Mouse (Mus musculus) left cerebral cortex, adult 18-20 months (tissue): ENCODE results near the gene Ubn2. TPM values are rescaled to one million over a fixed set of nuclear protein-coding genes. Genes with fewer than 3 reads are reported as not detected.
"Not testable (repeated sequence)": the region's sequence is repeated elsewhere in the genome, so short reads cannot be mapped to it uniquely, and the experiment has no call there.

Experiments
- DNase-seq, 2 experiments: peaks; one replicate each; pipeline ENCODE4 v3.0.0; 2021 to 2022; ENCODE audit warnings: low spot score in 2 of 2, mixed read lengths in 1 of 2
- microRNA-seq, 2 experiments: library from miRNA; unstranded; fragments of <30 nt; microRNA quantifications; one replicate each; pipeline ENCODE4 v1.2.0; 2021
- total RNA-seq, 2 experiments: library from RNA; stranded (reverse); gene quantifications; 2 replicates each; pipeline ENCODE4 v1.2.3; 2021

Gene Ubn2
- total RNA-seq, 2 experiments from 2014 or later, result 55.2 to 55.9 TPM

- DNase-seq, result peak; percentile 97 to 99
Measured at GRCm38 (mm10) chr6:38533428-38534405, 100.0 kb downstream of the Ubn2 start, which contains the start of gene Fmc1. Fmc1 (plus strand) TSS chr6:38533502.

GRCm38 (mm10) chr6:38534640-38535365 is 101.1 kb downstream of the Ubn2 start:
- DNase-seq, result peak; percentile 98 to 99

- no peak for DNase-seq
Measured at GRCm38 (mm10) chr6:38535366-38535690, 101.6 kb downstream of the Ubn2 start.

DNA sequence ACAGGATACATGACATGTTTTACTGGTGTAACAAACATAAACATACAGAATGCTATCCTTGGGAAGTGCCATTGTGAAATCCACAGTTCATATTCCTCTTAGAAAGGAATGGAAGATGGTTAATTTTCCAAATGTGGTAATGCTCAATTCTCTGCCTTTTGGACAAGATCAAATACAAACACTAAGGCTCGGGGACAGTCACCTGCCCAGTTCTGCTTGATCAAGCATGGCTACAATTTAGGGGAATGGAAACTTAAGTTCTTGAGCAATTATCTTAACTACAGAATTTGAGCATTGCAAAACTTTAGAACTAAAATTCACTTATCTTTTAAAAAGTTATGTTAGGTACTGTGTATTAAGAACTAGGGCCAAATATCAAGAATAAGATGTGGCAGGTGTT is 102.0 kb downstream of the Ubn2 start:
- DNase-seq, result no peak

GRCm38 (mm10) chr6:38544141-38544540 is 110.4 kb downstream of the Ubn2 start:
- not testable (repeated sequence) for DNase-seq

GRCm38 (mm10) chr6:38547005-38547404 is 113.3 kb downstream of the Ubn2 start:
- DNase-seq, result not testable (repeated sequence)

DNA sequence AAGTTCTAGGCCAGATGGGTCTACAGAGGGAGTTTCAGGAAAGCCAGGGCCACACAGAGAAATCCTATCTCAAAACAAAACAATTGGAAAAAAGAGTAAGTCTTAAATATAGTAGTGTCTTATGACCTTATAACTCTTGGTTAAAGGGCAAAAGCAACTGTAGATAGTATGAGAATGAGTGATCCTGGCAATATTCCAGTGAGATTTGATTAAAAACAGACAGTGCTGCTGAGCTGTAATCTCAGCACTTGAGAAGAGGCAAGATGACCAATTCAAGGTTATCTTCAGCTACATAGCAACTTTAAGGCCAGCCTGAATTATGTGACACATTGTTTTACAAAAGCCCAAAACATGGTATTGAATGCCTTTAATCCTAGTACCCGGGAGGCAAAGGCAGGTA is 114.0 kb downstream of the Ubn2 start:
- DNase-seq, result no peak

- not testable (repeated sequence) for DNase-seq
Measured at GRCm38 (mm10) chr6:38548595-38548994, 114.8 kb downstream of the Ubn2 start.

- not testable (repeated sequence) for DNase-seq
Measured at GRCm38 (mm10) chr6:38549840-38550239, 116.1 kb downstream of the Ubn2 start.

DNA sequence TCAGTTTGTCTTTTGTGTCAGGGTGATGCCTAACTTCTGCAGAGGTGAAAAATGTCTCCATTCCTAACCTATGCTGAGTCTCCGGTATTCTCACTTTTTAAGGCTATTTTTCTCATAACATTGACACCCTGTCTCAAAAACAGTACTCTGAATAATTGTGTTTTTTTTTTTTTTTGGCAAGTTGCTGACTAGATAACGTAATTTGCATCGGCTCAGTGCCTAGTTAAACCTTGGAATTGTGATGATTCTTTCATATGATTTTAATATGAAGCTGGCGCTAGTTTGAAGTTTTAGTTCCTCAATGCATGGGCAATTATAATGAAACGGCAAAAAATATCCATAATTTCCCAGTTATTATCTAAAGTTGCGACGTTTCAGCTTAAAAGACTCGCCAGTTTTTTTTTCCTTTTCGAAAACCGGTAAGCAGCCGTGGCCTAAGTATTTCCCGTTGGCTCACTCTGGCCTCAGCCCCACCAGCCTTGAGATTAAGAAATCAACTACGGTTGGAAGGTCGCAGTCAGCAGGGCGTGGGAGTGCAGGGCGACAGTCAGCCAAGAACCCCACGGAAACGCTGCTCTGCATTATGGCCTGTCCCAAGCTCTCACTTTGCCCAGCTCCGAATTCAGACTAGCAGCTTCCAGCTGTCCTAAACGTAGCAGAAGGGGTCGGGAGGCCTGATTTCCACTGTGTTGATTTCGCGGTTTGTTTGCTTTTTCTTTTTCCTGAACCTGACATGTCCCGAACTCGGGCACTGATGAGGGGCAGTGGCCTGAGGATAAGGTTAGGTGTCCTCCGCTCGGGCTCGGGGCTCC is 116.7 kb downstream of the Ubn2 start:
- peak in 1 of 2 experiments; percentile 37 for DNase-seq

DNA sequence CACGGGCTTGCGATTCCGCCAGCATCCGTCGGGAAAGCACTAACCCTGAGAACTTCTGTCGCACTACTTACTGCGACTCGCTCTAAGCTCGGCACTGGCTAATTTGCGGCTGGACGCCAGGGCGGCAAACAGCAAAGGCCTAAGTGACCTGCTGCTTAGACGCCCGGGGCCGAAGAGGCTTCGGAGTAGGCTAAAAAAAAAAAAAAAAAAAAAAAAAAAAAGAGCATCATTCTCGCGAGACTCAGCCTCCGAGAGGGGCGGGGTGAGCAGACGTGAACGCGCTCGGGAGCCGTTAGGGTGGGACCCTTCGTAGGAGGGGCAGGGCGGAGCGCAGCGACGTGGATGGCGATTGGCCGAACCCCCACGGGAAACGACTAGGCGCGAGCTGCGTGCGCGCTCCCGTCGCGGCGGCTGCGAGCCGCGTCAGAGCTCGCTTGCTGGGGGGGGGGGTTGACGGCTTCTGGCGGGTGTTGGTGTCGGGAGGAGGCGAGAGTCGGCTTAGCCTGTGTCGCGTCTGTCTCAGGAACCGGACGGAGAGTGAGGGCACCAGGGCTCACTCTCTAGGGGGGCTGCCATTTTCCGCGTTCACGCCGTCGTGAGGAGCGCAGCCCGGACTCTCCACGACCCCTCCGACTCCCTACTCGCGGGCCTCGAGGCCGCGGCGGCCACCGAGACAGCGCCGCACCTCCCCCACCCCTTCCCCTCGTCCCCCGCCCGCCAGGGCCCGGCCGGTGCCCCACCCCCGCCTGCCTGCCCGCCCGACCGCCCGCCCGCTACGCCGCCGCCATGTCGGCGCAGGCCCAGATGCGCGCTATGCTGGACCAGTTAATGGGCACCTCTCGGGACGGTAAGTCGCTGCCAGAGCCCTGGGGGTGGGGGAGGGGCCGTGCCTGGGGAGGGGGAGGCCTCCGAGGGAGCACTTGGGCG is 117.6 kb downstream of the Ubn2 start, which contains the start of gene Luc7l2:
TSS of gene Luc7l2 (plus strand) at position 273 of the 927 bp plus-strand sequence.
- peak; percentile 91 to 93 for DNase-seq

- peak; percentile 97 for DNase-seq
Measured at GRCm38 (mm10) chr6:38551989-38552635, 118.4 kb downstream of the Ubn2 start.

DNA sequence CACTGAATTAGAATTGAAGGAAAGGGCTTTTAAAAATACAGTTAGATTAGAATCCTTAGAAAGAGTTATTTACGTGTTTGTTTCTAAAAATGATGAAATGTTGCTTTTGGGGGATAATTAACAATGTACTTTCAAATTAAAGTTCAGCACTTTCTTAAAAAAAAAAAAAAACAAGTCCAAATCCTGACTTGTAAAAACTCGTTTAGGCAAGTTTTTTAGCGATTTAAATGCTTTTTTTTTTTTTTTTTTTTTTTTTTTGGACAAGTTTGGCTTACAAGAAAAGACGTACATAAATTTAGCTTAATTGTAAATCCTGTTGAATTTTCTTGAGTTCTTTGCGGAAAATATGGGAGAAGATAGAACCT is 118.9 kb downstream of the Ubn2 start:
- no peak for DNase-seq

Small RNA genes lying within 50 kb of the gene (microRNA-seq; reads per million reads assigned to microRNA genes)
- 0 reads per million in 2 experiments for gene Mir7670

Other genes starting within 250 kb of the Ubn2 start
- gene D630045J12Rik, start 179.9 kb upstream of the Ubn2 start, total RNA-seq, result 10 to 100 TPM; 38.0 to 38.3 TPM
- gene Zc3hav1l, start 134.7 kb upstream of the Ubn2 start, total RNA-seq, result 1 to 10 TPM; 3.1 to 3.5 TPM
- 1 to 10 TPM; 4.6 to 4.9 TPM for gene Zc3hav1, start 79.3 kb upstream of the Ubn2 start, total RNA-seq
- 10 to 100 TPM; 10.6 to 11.9 TPM for gene Ttc26, start 52.5 kb upstream of the Ubn2 start, total RNA-seq
- 10 to 100 TPM; 55.8 to 57.9 TPM for gene Fmc1, start 99.6 kb downstream of the Ubn2 start, total RNA-seq
- 100 to 1,000 TPM; 141 to 156 TPM for gene Luc7l2, start 117.4 kb downstream of the Ubn2 start, total RNA-seq
- 1 to 10 TPM in 1 of 2 experiments, under 1 TPM in 1; 0.30 to 1.0 TPM for gene Klrg2, start 203.3 kb downstream of the Ubn2 start, total RNA-seq
- gene Clec2l, start 229.1 kb downstream of the Ubn2 start, total RNA-seq, result 10 to 100 TPM; 59.8 to 63.5 TPM